Mouse (Mus musculus): ENCODE measurements around the gene B3gnt4.

DNA sequence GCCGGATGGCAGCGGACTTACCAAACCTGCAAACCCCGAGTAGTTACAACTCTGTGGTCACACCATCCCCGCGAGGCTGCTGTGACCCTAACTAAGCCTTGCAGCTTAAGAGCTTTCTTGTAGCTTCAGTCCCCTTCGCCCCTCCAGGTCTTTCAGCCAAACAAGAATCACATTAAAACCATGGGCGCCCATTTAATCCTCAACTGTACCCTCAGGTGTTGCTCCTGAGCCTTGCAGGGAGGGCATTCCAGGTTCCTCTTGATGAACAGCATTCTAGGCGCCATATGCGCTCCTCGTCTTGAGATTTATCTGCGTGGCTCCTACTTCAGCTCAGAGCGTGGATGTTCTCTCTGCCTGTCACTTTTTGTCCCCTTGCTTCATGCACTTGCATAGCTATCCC is 1.3 kb upstream of the B3gnt4 start:
- TF ChIP-seq CTCF (IDR thresholded peaks at IDR 0.05; ENCODE audit: low read depth) (no peak), EP300 (IDR thresholded peaks at IDR 0.05; ENCODE audit: low read depth) (no peak)
